Mouse (Mus musculus) lung, postnatal 0 days (tissue): ENCODE results near the gene Npas3. TPM values are rescaled to one million over a fixed set of nuclear protein-coding genes. Genes with fewer than 3 reads are reported as not detected.

ENCODE experiments used
- ATAC-seq: fragments of 200-750 bp; cut with Nextera tagmentation; 2 replicates; pipeline ENCODE4 v1.8.0; 2017; ENCODE audit warnings: moderate library complexity
- DNase-seq: peaks from one replicate; pipeline ENCODE4 v3.0.0-alpha.2; 2016; ENCODE audit warnings: low spot score
- H3K27ac ChIP-seq: fragments of 300-500 bp; sonication (generic); 2 replicates; pipeline ENCODE4 v1.5.1; 2014; ENCODE audit warnings: antibody characterized with exemption, mild to moderate bottlenecking, low read length, mixed read lengths
- H3K27me3 ChIP-seq: fragments of 300-500 bp; sonication (generic); replicated peaks from 2 replicates; pipeline ENCODE4 v1.6.1; 2014; ENCODE audit warnings: low read length, mixed read lengths; ENCODE audit not compliant: insufficient read depth
- H3K36me3 ChIP-seq: fragments of 300-500 bp; sonication (generic); 2 replicates; pipeline ENCODE4 v1.6.1; 2014; ENCODE audit warnings: low read length, mixed read lengths; ENCODE audit not compliant: insufficient read depth
- H3K4me1 ChIP-seq: fragments of 300-500 bp; sonication (generic); 2 replicates; pipeline ENCODE4 v1.6.1; 2014; ENCODE audit warnings: antibody characterized with exemption, low read depth, low read length, mixed read lengths; ENCODE audit not compliant: insufficient read depth
- H3K4me2 ChIP-seq: fragments of 300-500 bp; sonication (generic); replicated peaks from 2 replicates; pipeline ENCODE4 v1.6.1; 2014; ENCODE audit warnings: low read depth, mild to moderate bottlenecking, low read length, moderate library complexity, mixed read lengths
- H3K4me3 ChIP-seq: fragments of 300-500 bp; sonication (generic); 2 replicates; pipeline ENCODE4 v1.5.1; 2014; ENCODE audit warnings: low read depth, low read length
- H3K9ac ChIP-seq: fragments of 300-500 bp; sonication (generic); replicated peaks from 2 replicates; pipeline ENCODE4 v1.6.1; 2014; ENCODE audit warnings: low read depth, mild to moderate bottlenecking
- H3K9me3 ChIP-seq: fragments of 300-500 bp; sonication (generic); 2 replicates; pipeline ENCODE4 v1.6.1; 2016; ENCODE audit warnings: low read length, mixed read lengths
- CTCF ChIP-seq: IDR thresholded peaks from 2 replicates; pipeline ENCODE4 v1.5.1; 2016; ENCODE audit warnings: antibody characterized with exemption, mild to moderate bottlenecking
- EP300 ChIP-seq: IDR thresholded peaks from 2 replicates; pipeline ENCODE4 v1.6.1; 2016; ENCODE audit warnings: antibody characterized with exemption, mild to moderate bottlenecking, control low read depth
- WGBS: fragments of 180-500 bp; shearing (Covaris S2); extraction: QIAGEN DNeasy Blood & Tissue Kit; methylation state at CpG from one replicate; pipeline ENCODE4 v1.1.7; 2014; 5-methylcytosine and 5-hydroxymethylcytosine counted together
- polyA plus RNA-seq: library from polyadenylated mRNA; unstranded; fragments of >200 nt; fragmentation: Nextera tagmentation; extraction: Ambion mirVana; gene quantifications from 2 replicates; pipeline ENCODE4 v1.2.1, GENCODE M21; 2015

Npas3 gene
- polyA plus RNA-seq, 1 experiment from 2014 or later: 0.17 TPM

DNA sequence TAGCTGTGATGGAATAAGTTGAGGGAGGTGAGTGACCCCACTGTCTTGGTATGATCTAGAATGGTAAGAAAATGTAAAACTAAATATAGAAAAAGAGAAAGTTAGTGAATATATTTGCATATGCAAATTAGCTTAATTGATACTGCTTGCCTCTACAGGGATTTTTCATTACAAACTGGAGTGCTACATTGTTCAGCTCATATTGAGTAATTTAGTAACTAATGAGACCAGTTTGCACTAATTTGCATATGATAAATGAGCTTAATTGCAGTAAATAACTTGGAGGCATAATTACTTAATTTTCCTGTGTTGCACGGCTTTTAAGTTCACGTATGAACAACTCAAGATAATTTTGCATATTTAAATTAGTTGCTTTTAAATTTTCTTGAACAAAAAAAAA is 398.8 kb downstream of the Npas3 start:
- H3K4me1 ChIP-seq: no peaks in the 10 kb centered on the region
- TF ChIP-seq EP300 (no peak), CTCF (no peak)
- H3K27me3 ChIP-seq: no peaks in the 10 kb centered on the region
- DNase-seq (no peak), ATAC-seq (no peak)
- H3K4me2 ChIP-seq: no peak overlapping the region
- no peak overlapping the region for H3K4me3 ChIP-seq
- no peaks in the 10 kb centered on the region for H3K36me3 ChIP-seq
- no peak overlapping the region for H3K27ac ChIP-seq
- 86% methylated on average over 2 of the region's 2 CpGs for WGBS
- H3K9ac ChIP-seq: no peak overlapping the region
- no peaks in the 10 kb centered on the region for H3K9me3 ChIP-seq

DNA sequence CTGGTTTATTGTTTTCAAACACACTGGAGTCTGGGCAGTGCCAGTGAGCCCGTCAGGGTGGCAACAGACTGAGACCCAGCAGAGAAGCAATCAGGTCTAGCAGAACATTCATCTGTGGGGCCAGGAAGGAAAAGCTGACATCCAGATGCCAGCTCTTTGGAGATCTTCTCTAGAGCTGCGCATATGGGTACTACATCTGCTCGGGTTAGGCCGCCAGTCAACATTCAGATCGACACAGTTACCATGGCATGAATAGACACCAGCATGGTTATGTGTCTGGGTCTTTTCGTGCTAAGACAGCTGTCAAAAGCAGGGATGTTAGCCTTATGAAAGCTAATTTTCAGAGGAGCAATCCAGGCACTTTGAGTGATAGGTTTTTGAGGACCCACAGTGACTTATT is 407.8 kb downstream of the Npas3 start:
- no peak overlapping the region for H3K27ac ChIP-seq
- ATAC-seq (no peak), DNase-seq (no peak)
- no peaks in the 10 kb centered on the region for H3K36me3 ChIP-seq
- no peaks in the 10 kb centered on the region for H3K27me3 ChIP-seq
- H3K9ac ChIP-seq: no peak overlapping the region
- no peaks in the 10 kb centered on the region for H3K9me3 ChIP-seq
- H3K4me3 ChIP-seq: no peak overlapping the region
- no peaks in the 10 kb centered on the region for H3K4me1 ChIP-seq
- 81% methylated on average over 6 of the region's 6 CpGs for WGBS
- TF ChIP-seq CTCF: no peak
- no peak for TF ChIP-seq EP300
- no peak overlapping the region for H3K4me2 ChIP-seq

DNA sequence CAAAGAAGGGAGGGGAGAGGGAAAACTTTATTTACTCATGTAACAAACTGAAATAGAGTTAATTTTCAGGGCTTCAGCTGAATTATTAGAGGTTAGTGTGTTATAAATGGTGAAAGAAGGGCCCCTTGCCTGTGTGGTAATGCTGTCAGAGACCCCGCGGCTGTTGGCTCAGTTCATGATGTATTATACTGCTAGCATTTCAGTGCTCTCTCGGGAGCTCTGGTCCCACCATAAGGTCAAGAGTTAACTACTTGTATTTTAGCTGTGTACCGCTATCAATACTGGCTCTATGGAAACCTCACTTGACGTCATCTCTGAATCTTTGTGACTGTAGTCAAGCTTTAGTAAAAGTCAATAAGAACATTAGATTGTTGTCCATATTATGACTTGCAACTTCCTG is 415.6 kb downstream of the Npas3 start:
- Histone ChIP-seq H3K36me3 (no peaks in the 10 kb centered on the region), H3K27me3 (no peaks in the 10 kb centered on the region), H3K9ac (no peak overlapping the region), H3K9me3 (no peaks in the 10 kb centered on the region), H3K4me3 (no peak overlapping the region), H3K4me1 (no peaks in the 10 kb centered on the region), H3K27ac (no peak overlapping the region), H3K4me2 (no peak overlapping the region)
- 19% methylated on average over 5 of the region's 5 CpGs for WGBS
- ATAC-seq (no peak), DNase-seq (no peak)
- TF ChIP-seq CTCF (no peak), EP300 (no peak)

DNA sequence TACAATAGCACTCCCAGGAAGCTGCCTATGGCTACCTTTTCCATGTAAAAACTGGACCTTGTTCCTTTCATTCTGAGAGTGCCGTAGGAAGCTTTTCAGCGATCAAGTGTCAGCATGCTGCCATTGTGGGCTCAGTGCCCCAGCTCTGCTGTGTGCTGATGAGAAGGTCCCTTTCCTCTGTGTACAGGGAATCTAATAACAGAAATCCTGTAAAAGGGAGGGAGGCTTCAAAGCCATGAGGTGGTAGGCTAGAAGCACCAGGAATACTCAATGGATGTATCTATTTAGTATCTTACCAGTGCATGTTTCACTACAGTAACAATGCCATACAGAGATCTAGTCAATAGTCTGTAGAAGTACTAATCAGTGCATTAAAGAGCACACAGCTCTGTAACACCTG is 423.4 kb downstream of the Npas3 start:
- 98% methylated on average over 2 of the region's 2 CpGs for WGBS
- no peaks in the 10 kb centered on the region for H3K27me3 ChIP-seq
- H3K4me1 ChIP-seq: no peaks in the 10 kb centered on the region
- no peaks in the 10 kb centered on the region for H3K9me3 ChIP-seq
- TF ChIP-seq EP300 (no peak), CTCF (no peak)
- no peak for DNase-seq
- H3K36me3 ChIP-seq: no peaks in the 10 kb centered on the region
- no peak overlapping the region for H3K27ac ChIP-seq
- no peak overlapping the region for H3K9ac ChIP-seq
- ATAC-seq: no peak
- H3K4me3 ChIP-seq: no peak overlapping the region
- H3K4me2 ChIP-seq: no peak overlapping the region

DNA sequence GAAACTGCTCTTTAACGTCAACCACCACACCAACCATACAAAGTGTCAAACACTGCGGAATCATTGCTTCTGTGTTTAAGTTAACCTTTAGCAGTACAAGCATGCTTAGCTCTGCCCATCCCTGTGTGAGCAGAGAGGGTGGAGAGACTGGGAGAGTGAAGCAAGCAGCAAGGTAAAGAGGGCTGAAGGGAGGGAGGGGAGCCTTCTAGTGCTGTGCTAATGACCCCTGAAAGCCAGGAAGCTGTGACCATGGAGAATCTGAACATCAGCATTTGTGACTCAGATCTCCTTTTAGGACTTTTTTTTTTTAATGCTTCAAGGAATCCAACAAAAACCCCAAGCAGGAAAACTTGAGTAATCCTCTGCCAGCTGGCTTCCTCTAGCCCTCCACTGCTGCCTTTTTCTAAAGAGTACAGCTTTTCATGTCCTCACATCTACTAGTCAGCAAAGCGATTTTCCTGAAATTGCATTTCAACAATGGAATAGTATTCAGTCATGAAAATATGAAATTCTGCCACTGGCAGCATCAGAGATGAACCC is 428.7 kb downstream of the Npas3 start:
- no peak for ATAC-seq
- Histone ChIP-seq H3K4me3 (no peak overlapping the region), H3K36me3 (no peaks in the 10 kb centered on the region), H3K27me3 (no peaks in the 10 kb centered on the region), H3K27ac (no peak overlapping the region), H3K9me3 (no peaks in the 10 kb centered on the region), H3K4me1 (no peaks in the 10 kb centered on the region), H3K9ac (no peak overlapping the region), H3K4me2 (no peak overlapping the region)
- no peak for DNase-seq
- WGBS: 55% methylated on average over 3 of the region's 3 CpGs
- TF ChIP-seq CTCF (no peak), EP300 (no peak)

DNA sequence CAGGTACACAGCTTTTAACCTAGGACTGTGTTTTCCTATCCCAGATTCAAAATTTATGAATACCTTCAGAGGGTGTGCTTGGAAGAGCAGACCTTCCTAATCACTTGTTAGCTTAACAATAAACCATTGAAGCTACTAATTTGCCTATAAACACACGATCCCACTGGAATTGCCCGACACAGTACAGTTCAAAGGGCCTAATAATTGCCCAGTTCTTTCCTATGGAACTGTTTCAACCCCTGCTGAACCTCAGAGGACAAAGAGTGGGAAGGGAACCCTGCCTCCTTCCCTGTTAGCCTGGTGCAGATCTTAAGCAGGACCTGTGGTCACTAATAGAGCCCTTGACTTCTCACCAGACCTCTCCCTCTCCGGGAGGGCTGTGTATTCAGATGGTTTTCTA is 429.7 kb downstream of the Npas3 start:
- H3K27me3 ChIP-seq: no peaks in the 10 kb centered on the region
- ATAC-seq: no peak
- H3K9ac ChIP-seq: no peak overlapping the region
- H3K4me3 ChIP-seq: no peak overlapping the region
- no peaks in the 10 kb centered on the region for H3K4me1 ChIP-seq
- H3K9me3 ChIP-seq: no peaks in the 10 kb centered on the region
- TF ChIP-seq CTCF: no peak
- TF ChIP-seq EP300: no peak
- no peaks in the 10 kb centered on the region for H3K36me3 ChIP-seq
- DNase-seq: no peak
- no peak overlapping the region for H3K27ac ChIP-seq
- 69% methylated on average over 3 of the region's 3 CpGs for WGBS
- H3K4me2 ChIP-seq: no peak overlapping the region

DNA sequence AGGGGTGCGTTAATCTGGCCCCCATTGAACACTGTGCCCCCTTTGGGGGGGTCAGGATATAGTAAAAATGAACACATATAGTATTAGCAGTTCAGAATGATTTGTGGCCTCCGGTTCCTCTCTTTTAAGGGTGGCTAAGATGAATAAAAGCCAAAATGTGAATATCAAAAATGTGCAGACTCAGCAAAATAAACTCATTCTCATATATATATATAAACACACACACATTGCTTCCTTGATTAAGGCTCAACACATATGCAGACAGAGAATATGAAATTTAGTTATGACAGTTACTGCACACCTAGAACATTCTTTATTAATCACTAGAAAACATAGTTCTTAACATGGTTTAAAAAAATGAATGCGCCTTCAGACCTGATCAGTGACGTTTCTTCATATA is 430.7 kb downstream of the Npas3 start:
- ATAC-seq: no peak
- no peaks in the 10 kb centered on the region for H3K4me1 ChIP-seq
- TF ChIP-seq EP300 (no peak), CTCF (no peak)
- no peaks in the 10 kb centered on the region for H3K9me3 ChIP-seq
- H3K27ac ChIP-seq: no peak overlapping the region
- H3K4me3 ChIP-seq: no peak overlapping the region
- no peaks in the 10 kb centered on the region for H3K27me3 ChIP-seq
- H3K9ac ChIP-seq: no peak overlapping the region
- DNase-seq: no peak
- WGBS: 92% methylated on average over 4 of the region's 4 CpGs
- no peaks in the 10 kb centered on the region for H3K36me3 ChIP-seq
- H3K4me2 ChIP-seq: no peak overlapping the region
